Mouse (Mus musculus) gastrocnemius, adult 2 months (tissue): Measurements from ENCODE around the gene Tmem95. TPM values are rescaled to one million over a fixed set of nuclear protein-coding genes. Genes with fewer than 3 reads are reported as not detected.

ENCODE experiments used
- DNase-seq: peaks from one replicate; pipeline ENCODE4 v3.0.0; 2022
- H3K27ac ChIP-seq: fragments of 200-600 bp; 2 replicates; pipeline ENCODE4 v1.8.1; 2022; ENCODE audit warnings: mild to moderate bottlenecking
- H3K4me3 ChIP-seq: fragments of 200-600 bp; 2 replicates; pipeline ENCODE4 v1.8.1; 2022; ENCODE audit warnings: mild to moderate bottlenecking, moderate library complexity
- CTCF ChIP-seq: fragments of 200-600 bp; IDR thresholded peaks from 2 replicates; pipeline ENCODE4 v1.8.1; 2022; ENCODE audit warnings: antibody characterized with exemption, mild to moderate bottlenecking, moderate library complexity
- intact Hi-C: fragments of 180-260 bp; cut with DNase I; formaldehyde crosslinking; loops from one replicate; pipeline ENCODE4 v1.15.1; 2025
- total RNA-seq, 2 experiments: library from RNA; stranded (reverse); gene quantifications; 2 replicates each; pipeline ENCODE4 v1.2.3; 2021

Gene Tmem95
- total RNA-seq, 2 experiments from 2014 or later = not detected

- intact Hi-C loops = no loop called here
- DNase-seq = no peak
Observed at GRCm38 (mm10) chr11:69883066-69883465, 5.2 kb upstream of the Tmem95 start.

GRCm38 (mm10) chr11:69881787-69882670, 4.2 kb upstream of the Tmem95 start:
- TF ChIP-seq CTCF = no peak
- DNase-seq = no peak
- peak overlapping the region; percentile 95 for H3K27ac ChIP-seq
- intact Hi-C loops = loop anchor here (2.0 kb wide), 1 partner anchor 19 kb away; the partner anchor contains the start of genes 2810408A11Rik and Neurl4
- H3K4me3 ChIP-seq = peak overlapping the region; percentile 89

More at GRCm38 (mm10) chr11:69883066-69883465, 5.2 kb upstream of the Tmem95 start:
- peak; percentile 53 for TF ChIP-seq CTCF
- Histone ChIP-seq H3K4me3 (no peak overlapping the region), H3K27ac (no peak overlapping the region)

- intact Hi-C loops = loop anchor here (2.0 kb wide), 1 partner anchor 20 kb away; the partner anchor contains the start of genes 2810408A11Rik and Neurl4
- Histone ChIP-seq H3K4me3 (peak within 1 kb of the TSS; percentile 89), H3K27ac (peak within 1 kb of the TSS; percentile 95)
- peak; percentile 35 for TF ChIP-seq CTCF
- peak; percentile 95 for DNase-seq
Observed at GRCm38 (mm10) chr11:69880853-69881603, 3.2 kb upstream of the Tmem95 start, which contains the start of gene Kctd11. TSS of gene Kctd11 (minus strand) at chr11:69881406.

- Histone ChIP-seq H3K4me3 (peak overlapping the region; percentile 89), H3K27ac (peak overlapping the region; percentile 95)
- intact Hi-C loops = loop anchor here (2.0 kb wide), 1 partner anchor 20 kb away; the partner anchor contains the start of genes 2810408A11Rik and Neurl4
- DNase-seq = peak; percentile 75
- peak; percentile 78 for TF ChIP-seq CTCF
Observed at GRCm38 (mm10) chr11:69880506-69880852, 2.7 kb upstream of the Tmem95 start.

- Histone ChIP-seq H3K4me3 (peak overlapping the region; percentile 89), H3K27ac (peak overlapping the region; percentile 95)
- intact Hi-C loops = loop anchor here (2.0 to 5.0 kb wide), 3 partner anchors 21 to 197 kb away; partner anchors contain the start of genes 2810408A11Rik, Neurl4, Polr2a and Senp3
- no peak for DNase-seq
- no peak for TF ChIP-seq CTCF
Observed at GRCm38 (mm10) chr11:69879711-69880110, 1.9 kb upstream of the Tmem95 start.

GRCm38 (mm10) chr11:69878952-69879351, 1.1 kb upstream of the Tmem95 start:
- peak overlapping the region; percentile 95 for H3K27ac ChIP-seq
- intact Hi-C loops = loop anchor here (5.0 kb wide), 2 partner anchors 122 to 197 kb away; partner anchors contain the start of genes Polr2a and Senp3
- peak overlapping the region; percentile 89 for H3K4me3 ChIP-seq
- DNase-seq = no peak
- no peak for TF ChIP-seq CTCF

- Histone ChIP-seq H3K4me3 (peak overlapping the region; percentile 89), H3K27ac (peak overlapping the region; percentile 95)
- TF ChIP-seq CTCF = no peak
- intact Hi-C loops = loop anchor here (5.0 kb wide), 2 partner anchors 121 to 196 kb away; partner anchors contain the start of genes Polr2a and Senp3
- no peak for DNase-seq
Observed at GRCm38 (mm10) chr11:69878399-69878798, 581 bp upstream of the Tmem95 start.

GRCm38 (mm10) chr11:69876867-69877266, 951 bp downstream of the Tmem95 start:
- Histone ChIP-seq H3K4me3 (peak overlapping the region; percentile 53), H3K27ac (peak overlapping the region; percentile 76)
- peak; percentile 95 for TF ChIP-seq CTCF
- DNase-seq = peak; percentile 89
- intact Hi-C loops = loop anchor here (2.0 to 5.0 kb wide), 4 partner anchors 72 to 195 kb away; partner anchors contain the start of genes Polr2a, Senp3 and Tmem102

- Histone ChIP-seq H3K27ac (peak overlapping the region; percentile 76), H3K4me3 (peak overlapping the region; percentile 3)
- peak; percentile 6; the same call in 1 of the 2 replicates for TF ChIP-seq CTCF
- intact Hi-C loops = loop anchor here (2.0 to 5.0 kb wide), 4 partner anchors 71 to 194 kb away; partner anchors contain the start of genes Polr2a, Senp3 and Tmem102
- DNase-seq = no peak
Observed at GRCm38 (mm10) chr11:69876186-69876585, 1.6 kb downstream of the Tmem95 start.

GRCm38 (mm10) chr11:69872451-69872850, 5.4 kb downstream of the Tmem95 start:
- no peak for TF ChIP-seq CTCF

GRCm38 (mm10) chr11:69871822-69872221, 6.0 kb downstream of the Tmem95 start:
- no peak for TF ChIP-seq CTCF
- no peak for DNase-seq
- no peak overlapping the region for H3K27ac ChIP-seq
- H3K4me3 ChIP-seq = no peak overlapping the region
- intact Hi-C loops = no loop called here

More at GRCm38 (mm10) chr11:69872451-69872850, 5.4 kb downstream of the Tmem95 start:
- no peak for DNase-seq
- intact Hi-C loops = no loop called here
- H3K27ac ChIP-seq = no peak overlapping the region
- H3K4me3 ChIP-seq = no peak overlapping the region
